Mouse (Mus musculus) left cerebral cortex, postnatal 14 days (tissue): ENCODE data around the gene Marc2. TPM values are rescaled to one million over a fixed set of nuclear protein-coding genes. Genes with fewer than 3 reads are reported as not detected.

Experiments used
- DNase-seq, 2 experiments: peaks; one replicate each; pipeline ENCODE4 v3.0.0; 2021 to 2022; ENCODE audit warnings: low spot score in 2 of 2, mixed read lengths in 1 of 2
- intact Hi-C: fragments of 180-260 bp; cut with DNase I; formaldehyde crosslinking; loops from one replicate; pipeline ENCODE4 v1.15.1; 2025
- long read RNA-seq, 2 experiments: library from polyadenylated mRNA; stranded (forward); transcript quantifications; one replicate each; pipeline ENCODE4 v2.0.0; 2021
- total RNA-seq, 2 experiments: library from RNA; stranded (reverse); gene quantifications; 2 replicates each; pipeline ENCODE4 v1.2.3; 2021

The Marc2 gene
- total RNA-seq: 100 to 1,000 TPM in 1 of 2 experiments, 10 to 100 TPM in 1; 100.0 to 122 TPM
- long read RNA-seq, experiment 1, transcript Marc2-201 (8 exons, 1,917 nt): major isoform, 80 of 85 reads
- long read RNA-seq, experiment 1, partial matches to known transcripts: 0 of 85 reads
- long read RNA-seq, experiment 1, other reads (novel, unspliced or antisense): 5 of 85 reads
- long read RNA-seq, experiment 2, transcript Marc2-201 (8 exons, 1,917 nt): major isoform, 63 of 64 reads
- long read RNA-seq, experiment 2, partial matches to known transcripts: 0 of 64 reads
- long read RNA-seq, experiment 2, other reads (novel, unspliced or antisense): 1 of 64 reads

DNA sequence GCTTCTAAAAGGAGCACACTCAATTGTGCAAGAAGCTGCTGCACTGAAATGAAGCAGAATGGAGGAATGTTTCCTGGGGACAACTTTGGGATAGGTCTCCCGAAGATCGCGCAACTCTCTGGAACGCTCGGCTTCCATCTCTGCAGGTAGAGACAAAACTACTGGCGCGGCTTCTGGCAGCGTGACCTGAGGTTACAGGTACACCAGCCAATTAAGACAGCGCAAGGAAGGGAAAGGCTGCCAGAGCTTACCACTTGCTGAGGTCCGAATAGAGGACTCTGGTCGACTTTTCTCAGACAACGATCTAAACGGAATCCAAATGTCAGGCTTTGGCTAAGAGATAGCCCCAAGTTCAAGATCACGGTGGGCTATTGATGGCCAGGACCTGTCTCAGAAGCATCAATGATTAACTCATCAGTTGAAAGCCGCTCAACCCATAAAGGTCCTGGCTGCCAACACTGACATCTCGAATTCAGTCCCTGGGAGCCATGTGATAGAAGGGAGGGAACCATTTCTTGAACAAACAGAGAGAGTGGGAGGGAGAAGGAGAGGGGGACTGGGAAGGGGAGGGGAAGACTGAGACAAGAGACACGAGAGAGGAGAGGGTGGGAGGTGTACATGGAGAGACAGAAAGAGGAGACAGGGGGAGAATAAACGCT lies at the start of gene Marc2:
Marc2 (minus strand) TSS at position 360 of the 659 bp plus-strand sequence.
- intact Hi-C loops: no loop called here
- no peak for DNase-seq

DNA sequence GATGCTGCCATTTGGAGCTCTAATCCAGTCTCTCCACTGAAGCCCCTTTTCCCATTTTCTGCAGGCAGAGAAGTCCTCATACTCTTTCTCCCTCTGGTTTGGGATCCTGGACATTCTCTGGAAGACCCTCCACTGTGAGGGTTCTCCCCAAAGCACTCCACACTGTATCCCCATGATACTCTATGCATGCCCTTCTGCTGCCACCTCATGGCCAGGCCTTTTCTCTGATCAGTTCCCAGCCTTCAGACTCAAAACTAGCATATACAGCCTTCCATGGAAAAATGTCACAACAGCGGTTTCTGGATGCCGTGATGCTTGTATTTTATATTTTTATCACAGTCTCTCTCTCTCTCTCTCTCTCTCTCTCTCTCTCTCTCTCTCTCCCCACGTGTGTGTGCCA lies 45.7 kb upstream of the Marc2 start:
- intact Hi-C loops: loop anchor here (2.0 to 10.0 kb wide), 2 partner anchors 39 to 303 kb away; no protein-coding TSS in a partner anchor
- no peak for DNase-seq

DNA sequence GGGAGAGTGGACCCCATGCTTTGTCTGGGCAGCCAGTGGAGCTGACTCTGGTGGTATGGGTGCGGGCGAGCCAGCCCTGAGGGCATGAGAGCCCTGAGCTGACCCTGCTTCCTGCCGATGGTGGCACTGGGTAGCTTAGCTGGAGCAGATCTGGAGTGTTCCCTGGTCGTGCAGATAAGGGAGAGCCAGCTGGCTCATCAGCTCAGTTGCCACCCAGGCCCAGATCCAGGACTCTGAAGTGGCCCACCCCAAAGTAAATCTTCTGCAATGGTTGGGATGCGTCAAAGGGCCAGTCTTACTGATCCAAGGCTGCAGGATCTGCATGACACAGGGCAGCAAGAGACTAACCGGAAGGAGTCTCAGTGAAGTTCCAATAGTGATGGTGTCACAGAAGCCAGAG lies 43.2 kb upstream of the Marc2 start:
- intact Hi-C loops: no loop called here

DNA sequence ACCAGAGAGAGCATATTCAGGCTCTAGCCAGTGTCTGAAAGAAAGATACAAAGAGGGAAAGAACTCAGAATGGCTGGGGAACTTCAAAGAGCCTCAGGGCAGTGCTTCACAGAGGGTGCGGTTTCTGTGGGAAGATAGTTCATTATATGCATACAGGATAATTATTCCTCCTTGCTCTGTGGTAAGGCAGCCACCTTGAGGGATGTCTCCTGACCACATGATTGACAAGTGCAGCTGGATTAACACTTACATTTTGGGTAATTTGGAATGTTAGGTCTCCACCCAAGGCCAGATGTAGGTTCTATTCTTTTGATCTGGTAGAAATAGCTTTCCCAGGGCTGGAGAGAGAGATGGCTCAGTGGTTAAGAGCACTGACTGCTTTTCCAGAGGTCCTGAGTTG lies 39.9 kb upstream of the Marc2 start:
- intact Hi-C loops: no loop called here
- DNase-seq: no peak

More for the DNA sequence above, 43.2 kb upstream of the Marc2 start:
- DNase-seq: no peak

DNA sequence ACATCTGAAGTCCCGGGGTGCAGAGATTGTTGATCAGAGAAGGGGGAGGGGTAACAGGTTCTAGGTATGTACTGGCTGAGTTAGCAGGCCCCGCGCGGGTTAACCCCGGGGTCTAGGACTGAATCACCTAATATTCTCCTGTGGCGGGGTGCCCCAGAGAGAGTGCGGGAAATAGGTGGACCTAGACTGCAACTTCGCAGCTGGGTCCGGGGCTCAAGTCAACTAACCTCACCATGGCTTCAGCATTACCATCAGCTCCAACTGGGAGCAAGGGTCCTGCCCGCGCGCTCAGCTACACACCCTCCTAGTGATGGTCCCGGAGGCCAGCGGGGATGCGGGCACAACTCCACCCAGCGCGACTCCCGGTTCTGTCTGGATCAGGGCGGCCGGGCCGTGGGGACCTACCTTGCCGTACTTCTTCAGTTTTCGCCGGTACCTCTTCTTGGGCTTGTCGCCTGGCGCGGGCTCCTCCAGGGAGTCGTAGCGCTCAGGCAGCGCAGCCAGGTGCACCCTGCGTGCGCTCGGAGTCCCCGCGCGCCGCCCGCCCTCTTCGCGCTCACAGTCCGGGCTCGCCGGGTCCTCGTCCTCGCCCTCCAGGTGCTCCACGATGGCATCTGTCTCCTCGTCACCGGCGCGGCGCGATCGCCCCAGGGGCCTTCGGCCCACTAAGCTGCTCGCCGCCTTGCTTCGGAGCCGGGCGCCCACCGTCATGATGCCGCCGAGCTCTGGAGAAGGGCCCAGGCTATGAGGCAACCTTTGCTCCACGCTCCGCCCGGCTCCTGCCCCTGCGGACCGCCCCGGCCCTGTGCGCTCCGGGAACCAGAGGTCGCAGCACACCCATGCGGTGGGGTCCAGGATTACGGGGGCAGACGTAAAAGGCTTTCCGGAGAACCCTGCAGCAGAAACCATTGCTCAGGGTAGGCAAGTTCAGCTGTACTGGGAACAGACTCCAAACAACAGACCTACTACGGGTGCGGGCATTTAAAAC lies 36.3 kb upstream of the Marc2 start, which contains the start of gene C130074G19Rik:
C130074G19Rik (minus strand) TSS at position 938 of the 988 bp plus-strand sequence.
- intact Hi-C loops: no loop called here
- no peak for DNase-seq

DNA sequence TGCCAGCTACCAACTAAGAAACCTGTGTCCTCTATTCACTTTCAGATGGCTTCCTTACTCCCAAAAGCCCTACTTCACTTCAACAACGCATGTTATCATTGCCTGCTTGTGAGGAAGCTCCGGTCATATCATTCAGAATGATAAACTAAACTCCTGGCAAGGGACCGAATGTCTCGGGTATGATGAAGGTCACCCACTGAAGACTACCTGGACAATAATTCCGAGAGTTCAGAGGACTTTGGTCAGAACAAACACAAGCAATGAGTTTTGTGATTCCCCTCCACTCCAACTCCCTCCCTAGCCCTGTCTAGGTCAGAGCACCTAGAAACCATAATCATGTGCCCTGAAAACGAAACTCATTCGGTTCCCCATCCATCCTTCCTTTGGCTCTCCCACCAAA lies 35.6 kb upstream of the Marc2 start:
- DNase-seq: no peak
- intact Hi-C loops: no loop called here

DNA sequence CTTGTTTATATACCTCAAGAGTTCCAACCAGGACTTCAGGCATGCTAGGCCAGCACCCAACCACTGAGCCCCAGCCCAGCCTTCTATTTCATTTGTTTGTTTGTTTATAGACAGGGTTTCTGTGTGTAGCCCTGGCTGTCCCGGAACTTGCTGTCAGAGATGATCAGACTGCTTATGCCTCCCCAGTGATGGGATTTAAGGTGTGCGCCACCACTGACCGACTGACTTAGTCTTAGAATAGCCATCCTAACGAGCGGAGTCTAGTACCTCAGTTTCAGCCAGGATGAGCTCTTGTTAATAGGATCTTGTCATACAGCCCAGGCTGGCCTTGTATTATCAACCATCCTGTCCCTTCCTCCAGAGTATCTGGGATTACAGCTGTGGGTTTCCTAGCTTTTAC lies 35.0 kb upstream of the Marc2 start:
- intact Hi-C loops: no loop called here
- DNase-seq: no peak

DNA sequence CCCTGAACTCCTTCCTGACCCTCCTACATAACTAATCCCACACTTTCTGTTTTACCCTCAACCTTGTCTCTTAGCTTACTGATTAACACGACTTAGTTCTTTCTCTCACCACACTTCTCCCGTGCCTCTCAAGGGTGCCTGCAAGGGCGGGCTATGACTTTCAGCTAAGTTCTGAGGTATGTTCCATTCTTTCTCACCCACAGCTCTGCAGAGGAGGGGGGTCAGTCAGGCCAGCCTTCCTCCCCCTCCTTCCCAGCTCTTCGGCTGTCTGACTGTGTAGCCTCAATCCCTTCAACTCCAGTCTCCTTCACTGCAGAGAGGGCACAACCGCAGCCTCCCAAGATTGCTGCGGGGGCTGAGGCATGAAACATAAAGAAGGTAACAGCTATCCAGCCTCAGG lies 32.6 kb upstream of the Marc2 start:
- DNase-seq: no peak
- intact Hi-C loops: no loop called here

DNA sequence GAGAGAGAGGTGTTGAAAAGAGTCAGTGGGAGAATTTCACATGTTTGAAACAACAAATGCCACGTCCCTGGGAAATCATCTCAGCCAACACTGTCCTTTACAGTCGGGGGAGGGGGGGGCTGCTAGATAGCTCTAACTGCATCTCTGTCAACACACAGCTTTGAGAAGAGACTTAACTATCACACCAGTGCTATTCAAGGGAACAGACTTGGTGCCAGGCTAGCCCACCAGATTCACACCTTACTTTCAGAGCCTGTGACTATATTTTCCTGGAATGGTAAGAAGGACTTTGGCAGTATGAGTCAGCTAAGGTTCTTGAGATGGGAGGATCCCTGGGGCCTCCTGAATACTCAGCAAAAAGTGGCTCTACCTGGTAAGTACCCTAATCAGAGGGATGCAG lies 31.1 kb upstream of the Marc2 start:
- intact Hi-C loops: no loop called here
- DNase-seq: peak; percentile 34 to 70

DNA sequence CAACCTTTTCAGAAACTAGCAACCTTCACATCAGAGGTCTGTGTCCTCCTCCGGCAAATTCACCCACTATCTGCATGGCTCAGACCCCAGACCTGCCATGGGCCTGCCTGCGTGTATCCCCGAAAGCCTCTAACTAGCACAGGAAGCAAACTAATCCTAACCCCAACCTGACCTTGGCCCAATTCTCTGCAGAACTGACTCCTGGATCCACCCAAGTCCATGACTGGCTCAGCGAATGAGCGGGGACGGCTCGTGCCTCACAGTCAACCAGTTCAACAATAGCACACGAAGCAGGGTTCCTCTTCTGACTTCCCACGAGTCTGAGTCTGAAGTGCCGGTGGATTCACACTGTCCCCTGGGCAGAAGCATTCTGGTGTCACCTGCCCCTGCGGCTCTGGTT lies 27.7 kb upstream of the Marc2 start:
- intact Hi-C loops: no loop called here
- DNase-seq: no peak

DNA sequence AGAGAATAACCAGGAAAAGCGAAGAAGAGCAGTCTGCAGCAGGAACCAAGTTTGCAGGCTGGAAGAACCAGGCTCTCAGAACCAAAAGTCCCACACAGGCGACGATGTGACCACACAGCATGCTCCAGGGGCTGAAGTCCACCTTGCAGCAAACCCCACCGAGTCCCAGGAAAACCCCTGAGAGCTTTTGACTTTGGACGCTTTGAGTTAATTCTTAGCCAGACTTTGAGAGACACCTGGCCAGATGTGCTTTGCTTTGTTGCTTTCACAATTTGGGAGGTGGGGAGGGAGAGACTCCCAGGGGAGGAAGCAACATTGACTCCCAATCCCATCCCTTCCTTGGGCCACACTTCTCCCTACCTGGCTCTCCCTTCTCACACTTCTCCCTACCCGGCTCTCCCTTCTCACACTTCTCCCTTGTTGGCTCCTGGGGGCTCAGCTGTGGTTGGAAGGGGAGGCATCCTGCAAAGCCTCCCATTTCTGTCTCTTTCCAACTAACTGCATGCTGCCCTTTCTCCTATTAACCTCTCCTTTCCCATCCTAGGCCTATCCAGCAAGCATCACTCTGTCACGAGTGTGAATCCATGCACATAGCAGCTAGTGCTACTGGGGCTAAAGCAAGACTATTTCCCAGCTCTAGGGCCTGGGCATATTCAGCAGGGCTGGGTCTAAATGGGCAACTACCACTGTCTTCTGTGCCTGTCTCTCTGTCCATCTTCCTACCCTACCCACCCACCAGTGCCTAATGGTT lies 26.0 kb upstream of the Marc2 start:
- intact Hi-C loops: no loop called here
- DNase-seq: no peak

DNA sequence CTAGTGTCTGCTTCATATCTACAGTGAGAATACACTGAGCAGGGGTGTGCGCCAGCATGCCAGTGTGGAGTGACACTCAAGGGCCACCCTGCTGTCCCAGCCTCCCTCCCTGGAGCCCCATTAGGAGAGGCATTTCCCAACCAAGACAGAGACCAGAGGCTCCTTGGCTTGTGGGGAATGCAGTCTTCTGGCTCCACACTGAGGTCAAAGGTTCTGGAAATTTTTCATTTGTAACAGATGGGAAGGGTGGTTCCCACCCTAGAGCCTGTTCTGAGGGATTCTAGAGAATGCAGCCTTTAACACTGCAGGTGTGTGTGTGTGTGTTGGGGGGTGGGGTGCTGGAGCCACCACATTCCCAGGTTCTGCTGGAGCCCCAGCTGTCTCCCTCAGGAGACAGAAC lies 25.3 kb upstream of the Marc2 start:
- intact Hi-C loops: no loop called here
- DNase-seq: no peak

DNA sequence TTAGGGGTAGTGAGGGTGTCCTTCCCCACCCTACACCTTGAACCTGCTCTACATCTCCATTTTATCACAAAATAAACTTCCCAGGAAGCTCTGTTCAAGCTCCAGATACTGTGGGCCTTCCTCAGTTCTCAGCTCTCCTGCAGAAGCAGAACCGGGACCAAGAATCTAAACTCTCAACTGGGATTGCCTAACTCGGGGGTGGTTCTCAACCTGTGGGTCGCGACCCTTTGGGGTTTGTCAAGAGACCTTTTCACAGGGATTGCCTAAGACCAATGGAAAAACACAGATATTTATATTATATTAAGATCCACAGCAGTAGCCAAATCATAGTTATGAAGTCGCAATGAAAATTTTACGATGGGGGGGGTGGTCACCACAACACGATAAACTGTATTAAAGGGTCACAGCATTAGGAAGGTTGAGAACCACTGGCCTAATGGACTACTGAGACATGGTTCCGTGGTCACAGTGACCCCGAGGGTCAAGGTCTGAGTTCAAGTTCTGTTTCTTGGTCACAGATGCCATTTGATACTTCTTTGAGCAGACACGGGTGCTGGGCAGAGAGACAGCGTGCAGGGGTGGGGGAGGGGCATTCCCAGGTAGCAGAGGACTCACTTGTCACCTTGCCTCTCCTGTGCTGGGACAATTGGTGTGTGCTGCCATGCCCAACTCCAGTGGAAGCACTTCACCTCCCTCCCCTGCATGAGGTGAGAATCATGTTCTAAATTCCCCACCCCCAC lies 24.6 kb upstream of the Marc2 start:
- DNase-seq: no peak
- intact Hi-C loops: no loop called here

DNA sequence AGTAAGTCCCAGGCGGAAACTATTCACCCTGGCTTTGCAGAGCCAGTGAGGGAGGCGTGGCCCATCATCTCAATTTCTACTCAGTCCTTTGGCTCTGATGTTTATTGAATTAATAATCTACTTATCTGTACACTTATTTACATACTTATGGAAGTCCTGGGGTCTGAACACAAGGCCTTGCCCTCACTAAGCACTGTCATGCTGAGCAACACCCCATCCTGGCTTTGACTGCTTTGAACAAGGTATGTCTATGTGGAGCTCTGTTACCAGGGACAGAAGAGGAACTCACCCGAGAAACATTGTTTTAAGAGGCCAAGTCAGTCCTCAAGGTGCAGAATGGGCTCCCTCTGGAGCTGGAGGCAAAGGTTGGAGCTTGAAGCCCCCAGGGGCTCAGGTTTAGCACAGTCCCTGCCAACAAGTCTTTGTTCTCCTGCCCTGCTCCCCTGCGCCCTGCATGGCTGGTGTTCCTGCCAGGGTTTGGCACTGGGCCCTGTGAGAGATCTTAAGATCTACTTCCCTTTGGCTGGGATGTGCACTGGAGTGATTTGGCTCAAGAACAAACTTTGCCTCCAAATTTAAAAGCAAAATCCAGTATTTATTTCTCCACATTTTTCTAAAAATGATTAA lies 23.8 kb upstream of the Marc2 start:
- DNase-seq: no peak

DNA sequence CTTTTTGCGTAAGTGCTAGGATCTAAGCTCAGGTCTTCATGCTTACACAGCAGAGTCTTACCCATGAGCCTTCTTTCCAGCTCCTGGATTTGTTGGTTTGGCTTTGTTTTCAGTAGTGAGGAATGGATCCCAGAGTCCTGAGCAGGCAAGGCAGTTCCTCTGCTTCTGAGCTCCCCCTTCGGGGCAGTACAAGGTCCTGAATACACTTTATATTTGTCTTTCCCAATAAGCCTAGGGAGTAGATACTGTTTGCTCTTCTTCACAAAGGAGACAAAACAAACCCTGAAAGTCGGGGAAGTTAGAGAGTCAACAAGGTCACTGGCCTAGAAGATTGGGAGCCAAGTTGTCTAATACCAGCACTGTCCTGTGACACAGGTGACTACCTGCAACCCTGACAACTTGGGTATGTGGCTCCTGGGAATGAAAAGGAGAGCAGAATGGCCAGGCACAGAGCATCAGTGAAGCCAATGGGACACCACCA lies 21.4 kb upstream of the Marc2 start:
- no peak for DNase-seq
- intact Hi-C loops: no loop called here

More for the DNA sequence above, 23.8 kb upstream of the Marc2 start:
- intact Hi-C loops: no loop called here

DNA sequence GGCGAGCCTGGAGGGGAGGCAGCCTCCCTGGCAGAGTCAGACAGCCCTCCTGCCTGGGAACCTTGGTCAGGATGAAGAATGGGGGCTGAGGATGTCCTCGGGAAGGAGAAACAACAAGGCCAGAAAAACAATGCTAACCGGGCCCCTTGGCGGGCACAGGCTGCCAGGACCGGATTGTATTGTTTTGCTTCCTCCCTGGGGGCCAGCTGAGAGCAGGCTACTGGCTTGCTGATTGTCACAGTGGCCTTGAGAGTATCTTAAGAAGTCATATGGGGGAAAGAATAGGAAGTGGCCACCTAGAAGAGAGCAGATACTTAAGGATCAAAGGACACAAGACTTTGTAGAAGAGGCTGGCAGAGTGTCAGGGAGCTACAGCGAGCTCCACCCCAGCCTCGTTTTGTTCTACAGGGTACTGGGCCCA lies 18.1 kb upstream of the Marc2 start:
- DNase-seq: no peak
- intact Hi-C loops: no loop called here

DNA sequence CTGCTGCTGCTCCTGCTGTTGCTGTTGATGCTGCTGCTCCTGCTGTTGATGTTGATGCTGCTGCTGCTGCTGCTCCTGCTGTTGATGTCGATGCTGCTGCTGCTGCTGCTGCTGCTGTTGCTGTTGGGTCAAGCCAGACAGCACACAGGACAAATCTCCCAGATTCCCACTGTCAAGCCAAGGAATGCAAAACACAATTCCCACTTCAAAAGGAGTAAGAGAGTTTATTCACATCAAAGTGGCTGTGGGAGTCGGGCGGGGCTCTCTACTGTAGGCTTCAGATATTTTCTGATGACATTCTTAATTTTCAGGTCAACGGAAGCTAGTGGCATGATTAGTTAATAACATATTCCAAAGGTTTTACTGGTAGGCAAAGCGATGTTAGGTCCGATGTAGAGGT lies 16.4 kb upstream of the Marc2 start:
- intact Hi-C loops: no loop called here

DNA sequence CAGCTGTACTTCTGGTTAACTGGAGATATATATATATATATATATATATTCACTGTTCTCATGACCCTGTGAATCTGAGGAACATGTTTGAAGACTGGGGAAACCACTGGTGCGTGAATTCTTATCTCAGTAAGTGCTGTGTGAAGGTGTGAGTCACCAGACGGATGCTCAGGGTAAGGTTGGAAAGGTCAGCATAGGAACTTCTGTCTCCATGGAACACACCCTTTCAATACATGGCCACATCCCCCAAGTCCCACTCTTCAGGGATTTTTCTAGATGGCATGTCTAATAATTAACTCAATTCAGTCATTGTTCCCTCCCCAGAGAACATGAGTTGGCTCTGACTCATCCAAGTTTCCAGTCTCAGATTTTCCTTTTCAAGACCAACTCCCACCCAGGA lies 15.3 kb upstream of the Marc2 start:
- intact Hi-C loops: no loop called here
- no peak for DNase-seq

More for the DNA sequence above, 16.4 kb upstream of the Marc2 start:
- no peak for DNase-seq
